19 mouse cellular contexts compared by ENCODE assay signal in genomic region chr3:100474536-100474935, GRCm38 (mm10). TPM values are rescaled to one million over a fixed set of nuclear protein-coding genes. Genes with fewer than 3 reads are reported as not detected.
DNase-seq lines count a peak whose midpoint lies in the region; ATAC-seq lines count a peak whose summit lies in the region.
"Had no signal": no experiment of that assay in that cellular context is flagged by ENCODE, and none has a peak within 500 bp of the region (broad histone marks: within the 10 kb centered on the region; RNA-seq: fewer than 3 reads in every experiment).

No protein-coding gene starts in this region.

- peak; percentile 70; the same call in 1 of the 2 replicates for ATAC-seq in hindbrain, embryonic 13.5 days (ENCODE audit: low FRiP score)
- ATAC-seq in midbrain, embryonic 12.5 days (ENCODE audit: low FRiP score, low read depth) = peak; percentile 89
- peak; percentile 82 for ATAC-seq in neural tube, embryonic 12.5 days (ENCODE audit: low FRiP score, low read depth)
- ATAC-seq in erythroblast, adult 5-6 weeks (replicated peaks; ENCODE audit: low FRiP score, poor library complexity, severe bottlenecking) = no peak
- ATAC-seq: forebrain, embryonic 15.5 days; liver, embryonic 12.5 days had no signal

- no peak overlapping the region for H3K9ac ChIP-seq in hindbrain, embryonic 13.5 days
- H3K9ac ChIP-seq in midbrain, embryonic 12.5 days (replicated peaks) = no peak overlapping the region
- no peak overlapping the region for H3K9ac ChIP-seq in neural tube, embryonic 12.5 days
- H3K9ac ChIP-seq: forebrain, embryonic 15.5 days; liver, embryonic 12.5 days had no signal

- intact Hi-C loops in heart, postnatal 25 days (cut with DNase I) = no loop called here

- H3K9me3 ChIP-seq in hindbrain, embryonic 13.5 days = no peaks in the 10 kb centered on the region
- H3K9me3 ChIP-seq in midbrain, embryonic 12.5 days = no peaks in the 10 kb centered on the region
- H3K9me3 ChIP-seq in neural tube, embryonic 12.5 days = no peaks in the 10 kb centered on the region
- H3K9me3 ChIP-seq: forebrain, embryonic 15.5 days; heart, embryonic 10.5 days; liver, embryonic 12.5 days had no signal

- WGBS in hindbrain, embryonic 13.5 days = 27% methylated on average over 7 of the region's 7 CpGs
- WGBS in midbrain, embryonic 12.5 days = 32% methylated on average over 7 of the region's 7 CpGs
- WGBS in neural tube, embryonic 12.5 days = 24% methylated on average over 7 of the region's 7 CpGs

- no peak overlapping the region for H3K4me3 ChIP-seq in hindbrain, embryonic 13.5 days
- no peak overlapping the region for H3K4me3 ChIP-seq in midbrain, embryonic 12.5 days
- H3K4me3 ChIP-seq in neural tube, embryonic 12.5 days = no peak overlapping the region
- H3K4me3 ChIP-seq: forebrain, embryonic 15.5 days; heart, embryonic 10.5 days; liver, embryonic 12.5 days had no signal

- DNase-seq in embryo, embryonic 11 days = peak; percentile 41
- no peak for DNase-seq in gastrocnemius, postnatal 4 days (ENCODE audit: low spot score in 2 of 2)
- DNase-seq in adrenal gland, adult (ENCODE audit: inconsistent age in 2 of 2, low spot score in 1 of 2) = no peak
- DNase-seq in heart, postnatal 25 days (ENCODE audit: low spot score) = no peak
- DNase-seq: adrenal gland, adult 8-10 months; cerebellum, adult 11 months; cerebellum, postnatal 14 days; gastrocnemius, postnatal 25 days; kidney, adult 9 months; kidney, postnatal 4 days; lung, adult 2 months; thymus, postnatal 4 days had no signal

- H3K27ac ChIP-seq in hindbrain, embryonic 13.5 days = no peak overlapping the region
- H3K27ac ChIP-seq in midbrain, embryonic 12.5 days (replicated peaks) = peak overlapping the region; percentile 75
- H3K27ac ChIP-seq in neural tube, embryonic 12.5 days = no peak overlapping the region
- H3K27ac ChIP-seq: forebrain, embryonic 15.5 days; heart, embryonic 10.5 days; liver, embryonic 12.5 days had no signal

- peaks cover 10% of the 10 kb centered on the region; the same call in 1 of the 2 replicates for H3K4me1 ChIP-seq in hindbrain, embryonic 13.5 days (replicated peaks)
- H3K4me1 ChIP-seq in midbrain, embryonic 12.5 days = peaks cover 14% of the 10 kb centered on the region; the same call in 1 of the 2 replicates
- peaks cover 12% of the 10 kb centered on the region; the same call in 1 of the 2 replicates for H3K4me1 ChIP-seq in neural tube, embryonic 12.5 days
- H3K4me1 ChIP-seq: forebrain, embryonic 15.5 days had no signal

- H3K4me2 ChIP-seq in hindbrain, embryonic 13.5 days = no peak overlapping the region
- no peak overlapping the region for H3K4me2 ChIP-seq in midbrain, embryonic 12.5 days (replicated peaks)
- no peak overlapping the region for H3K4me2 ChIP-seq in neural tube, embryonic 12.5 days (replicated peaks)
- H3K4me2 ChIP-seq: forebrain, embryonic 15.5 days; liver, embryonic 12.5 days had no signal

- H3K27me3 ChIP-seq in hindbrain, embryonic 13.5 days = peaks cover 16% of the 10 kb centered on the region; the same call in 1 of the 2 replicates
- no peaks in the 10 kb centered on the region; the same call in 1 of the 2 replicates for H3K27me3 ChIP-seq in midbrain, embryonic 12.5 days
- peaks cover 4% of the 10 kb centered on the region; the same call in 1 of the 2 replicates for H3K27me3 ChIP-seq in neural tube, embryonic 12.5 days (replicated peaks)
- H3K27me3 ChIP-seq: forebrain, embryonic 15.5 days; liver, embryonic 12.5 days had no signal

- H3K36me3 ChIP-seq in hindbrain, embryonic 13.5 days = no peaks in the 10 kb centered on the region
- peaks cover 5% of the 10 kb centered on the region; the same call in 1 of the 2 replicates for H3K36me3 ChIP-seq in midbrain, embryonic 12.5 days
- no peaks in the 10 kb centered on the region for H3K36me3 ChIP-seq in neural tube, embryonic 12.5 days
- H3K36me3 ChIP-seq: forebrain, embryonic 15.5 days had no signal

RNA-seq across cellular contexts. Expression of gene Tent5c, which starts 14.6 kb away (rescaled TPM):
- polyA plus RNA-seq in hindbrain, embryonic 13.5 days (2015; fragmentation: Nextera tagmentation; extraction: Ambion mirVana) = 3.6 and 4.3 TPM in 2 replicates
- polyA plus RNA-seq in midbrain, embryonic 12.5 days (2016; fragmentation: Nextera tagmentation; extraction: Ambion mirVana) = 8.0 and 9.1 TPM in 2 replicates
- 4.1 and 5.7 TPM in 2 replicates for polyA plus RNA-seq in neural tube, embryonic 12.5 days (2016; fragmentation: Nextera tagmentation; extraction: Ambion mirVana)
- 1 to 10 TPM; 4.0 to 6.5 TPM for total RNA-seq in gastrocnemius, postnatal 4 days (2021)
- 608 and 670 TPM in 2 replicates for total RNA-seq in erythroblast, adult 5-6 weeks (2015; ENCODE audit: low replicate concordance)
- total RNA-seq in erythroblast, adult 5-6 weeks (2017; ENCODE audit: low replicate concordance) = 1,090 and 1,183 TPM in 2 replicates
- total RNA-seq in heart, postnatal 25 days (2021) = 10 to 100 TPM; 28.5 to 62.1 TPM

Comparison
In these comparisons a context has a peak if more than half of its experiments do, and no peak if none do; other contexts are left out.
1. RNA of gene Tent5c, which starts 14.6 kb away (total RNA-seq): 608 to 1,183 TPM in erythroblast, adult 5-6 weeks; 28.5 to 62.1 TPM in heart, postnatal 25 days and 4.0 to 6.5 TPM in gastrocnemius, postnatal 4 days; every median in the first group is over 4 times any median in the second.